Mouse (Mus musculus) cortical plate, adult 2 months (tissue): ENCODE measurements around the gene Chchd3.

ENCODE experiments used
- CTCF ChIP-seq: fragments of 200-500 bp; IDR thresholded peaks from 2 replicates; pipeline ENCODE4 v1.5.1; 2011; ENCODE audit warnings: mild to moderate bottlenecking, control low read depth, low read length; ENCODE audit not compliant: insufficient read depth; ENCODE audit errors: extremely low read depth
- POLR2A ChIP-seq: fragments of 200-500 bp; IDR thresholded peaks from 2 replicates; pipeline ENCODE4 v1.6.1; 2011; ENCODE audit warnings: mild to moderate bottlenecking, low read length, control low read depth; ENCODE audit not compliant: insufficient read depth; ENCODE audit errors: extremely low read depth

GRCm38 (mm10) chr6:32793163-32793562, 266.9 kb downstream of the Chchd3 start:
- TF ChIP-seq CTCF (no peak), POLR2A (no peak)
